32 mouse cellular contexts compared by ENCODE assay signal in the genomic region with DNA sequence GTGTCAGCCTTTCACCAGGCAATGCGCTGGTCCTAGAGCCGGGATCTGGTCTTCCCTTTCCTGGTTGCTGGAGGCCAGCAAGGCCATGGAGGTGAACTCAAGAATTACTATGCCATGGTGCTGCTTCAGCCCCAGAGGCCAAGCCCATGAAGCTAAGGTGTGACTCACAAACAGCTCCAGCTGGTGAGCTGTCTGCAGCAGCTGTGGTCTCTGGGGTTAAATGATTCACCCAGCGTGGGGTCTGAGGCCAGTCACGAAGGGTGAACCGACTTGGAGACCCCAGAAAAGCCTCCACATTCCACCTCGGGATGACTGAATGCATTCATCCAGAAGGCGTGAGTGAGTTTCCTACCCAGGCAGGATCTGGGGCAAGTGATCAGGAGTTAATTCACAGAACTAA. TPM values are rescaled to one million over a fixed set of nuclear protein-coding genes. Genes with fewer than 3 reads are reported as not detected.
DNase-seq lines count a peak whose midpoint lies in the region; ATAC-seq and TF ChIP-seq lines count a peak whose summit lies in the region.
"Had no signal": no experiment of that assay in that cellular context is flagged by ENCODE, and none has a peak within 500 bp of the region (broad histone marks: within the 10 kb centered on the region; RNA-seq: fewer than 3 reads in every experiment).

No protein-coding gene starts in this region.

- H3K4me3 ChIP-seq in embryonic fibroblast, embryonic 13.5 days (ENCODE audit: insufficient read depth, low read length), result no peak overlapping the region
- H3K4me3 ChIP-seq in forebrain, embryonic 13.5 days, result no peak overlapping the region
- H3K4me3 ChIP-seq: embryonic facial prominence, embryonic 12.5 days; embryonic facial prominence, embryonic 15.5 days; erythroblast, embryonic 14.5 days; forebrain, embryonic 12.5 days; hindbrain, embryonic 10.5 days had no signal

- H3K27ac ChIP-seq in embryonic fibroblast, embryonic 13.5 days (ENCODE audit: insufficient read depth, low read length), result peak overlapping the region; percentile 60
- H3K27ac ChIP-seq in forebrain, embryonic 13.5 days, result no peak overlapping the region
- H3K27ac ChIP-seq: embryonic facial prominence, embryonic 12.5 days; embryonic facial prominence, embryonic 15.5 days; forebrain, embryonic 12.5 days; hindbrain, embryonic 10.5 days; hindbrain, embryonic 14.5 days; hindbrain, postnatal 0 days had no signal

- peak; percentile 74 for DNase-seq in 3134 (ENCODE audit: extremely low read depth, insufficient read length, low spot score)
- DNase-seq in 3T3-L1 (ENCODE audit: low read depth, low spot score), result peak; percentile 80
- DNase-seq in NIH3T3 (ENCODE audit: low read depth), result peak; percentile 76
- DNase-seq in heart, adult 11 months, result no peak
- DNase-seq in heart, postnatal 14 days, result no peak
- DNase-seq: adrenal gland, adult 8-10 months; adrenal gland, postnatal 25 days; B cell, adult 2 months; cerebellum, adult 11-12 months; cerebellum, adult 8-10 months; cerebellum, postnatal 10 days; gastrocnemius, postnatal 10 days; gastrocnemius, postnatal 36 days; heart, postnatal 36 days had no signal

- WGBS in forebrain, embryonic 13.5 days, result 81% methylated on average over 7 of the region's 7 CpGs

- ATAC-seq in megakaryocyte-erythroid progenitor cell, adult 5-6 weeks (replicated peaks; ENCODE audit: low FRiP score, low TSS enrichment, poor library complexity, severe bottlenecking), result no peak
- ATAC-seq in forebrain, embryonic 13.5 days, result no peak
- ATAC-seq: activated CD4-positive, CD25-positive, alpha-beta regulatory T cell, adult 4 months; CD4-positive, CD25-positive, alpha-beta regulatory T cell, adult 4 months; forebrain, embryonic 16.5 days; hindbrain, postnatal 0 days; inflammation-experienced regulatory T-cells, adult 6 months had no signal

- no peak for TF ChIP-seq POLR2A in embryonic fibroblast, embryonic 13.5 days (IDR thresholded peaks at IDR 0.05; ENCODE audit: low read depth, low read length)

- intact Hi-C loops in heart, postnatal 14 days (cut with DNase I), result no loop called here

- H3K36me3 ChIP-seq in forebrain, embryonic 13.5 days (ENCODE audit: poor library complexity, severe bottlenecking), result peaks cover 66% of the 10 kb centered on the region

- H3K9ac ChIP-seq in forebrain, embryonic 13.5 days, result no peak overlapping the region
- H3K9ac ChIP-seq: embryonic facial prominence, embryonic 12.5 days; embryonic facial prominence, embryonic 15.5 days; forebrain, embryonic 12.5 days; hindbrain, embryonic 14.5 days had no signal

- H3K4me2 ChIP-seq in forebrain, embryonic 13.5 days, result no peak overlapping the region
- H3K4me2 ChIP-seq: embryonic facial prominence, embryonic 12.5 days; embryonic facial prominence, embryonic 15.5 days; forebrain, embryonic 12.5 days; heart, embryonic 11.5 days; hindbrain, embryonic 14.5 days had no signal

- peaks cover 14% of the 10 kb centered on the region for H3K4me1 ChIP-seq in embryonic fibroblast, embryonic 13.5 days (ENCODE audit: control insufficient read depth, insufficient read depth, low read length)
- H3K4me1 ChIP-seq in forebrain, embryonic 13.5 days, result no peaks in the 10 kb centered on the region
- H3K4me1 ChIP-seq: embryonic facial prominence, embryonic 12.5 days; embryonic facial prominence, embryonic 15.5 days; forebrain, embryonic 12.5 days; hindbrain, embryonic 10.5 days had no signal

- TF ChIP-seq CTCF in embryonic fibroblast, embryonic 13.5 days (IDR thresholded peaks at IDR 0.05; ENCODE audit: borderline replicate concordance, insufficient read depth, low read length), result no peak

- H3K27me3 ChIP-seq in forebrain, embryonic 13.5 days, result no peaks in the 10 kb centered on the region
- H3K27me3 ChIP-seq: embryonic facial prominence, embryonic 12.5 days; embryonic facial prominence, embryonic 15.5 days; forebrain, embryonic 12.5 days had no signal

- no peaks in the 10 kb centered on the region for H3K9me3 ChIP-seq in forebrain, embryonic 13.5 days (replicated peaks)
- H3K9me3 ChIP-seq: embryonic facial prominence, embryonic 12.5 days; embryonic facial prominence, embryonic 15.5 days; forebrain, embryonic 12.5 days; hindbrain, embryonic 10.5 days had no signal

RNA-seq across cellular contexts. Expression of a gene that starts 15.5 kb away (rescaled TPM):
- polyA plus RNA-seq in embryonic fibroblast, embryonic 13.5 days (2011; ENCODE audit: insufficient read length, low read depth, missing spikeins), result not detected in 2 replicates
- total RNA-seq in heart, postnatal 14 days (2021), result not detected
- not detected in 2 replicates for total RNA-seq in megakaryocyte-erythroid progenitor cell, adult 5-6 weeks (2014; fragmentation: Nextera tagmentation)
- total RNA-seq in megakaryocyte-erythroid progenitor cell, adult 5-6 weeks (2017), result not detected in 2 replicates
- 0.35 and 0.54 TPM in 2 replicates for polyA plus RNA-seq in forebrain, embryonic 13.5 days (2015; fragmentation: Nextera tagmentation; extraction: Ambion mirVana)
- total RNA-seq: gastrocnemius, adult 18-20 months; gastrocnemius, postnatal 10 days; gastrocnemius, postnatal 36 days; granulocyte monocyte progenitor cell, adult 5-6 weeks; heart, adult 8-10 months; heart, postnatal 36 days; hindbrain, postnatal 0 days had no signal
- polyA plus RNA-seq: activated CD4-positive, CD25-positive, alpha-beta regulatory T cell, adult 4 months; CD4-positive, CD25-positive, alpha-beta regulatory T cell, adult 4 months; erythroblast, embryonic 14.5 days; inflammation-experienced regulatory T-cells, adult 6 months had no signal

RNA-seq across cellular contexts. Expression of a gene that starts 23.4 kb away (rescaled TPM):
- 131 and 133 TPM in 2 replicates for polyA plus RNA-seq in embryonic fibroblast, embryonic 13.5 days (2011; ENCODE audit: insufficient read length, low read depth, missing spikeins)
- 10 to 100 TPM; 54.3 to 69.8 TPM for total RNA-seq in heart, postnatal 14 days (2021)
- total RNA-seq in megakaryocyte-erythroid progenitor cell, adult 5-6 weeks (2014; fragmentation: Nextera tagmentation), result 234 and 280 TPM in 2 replicates
- 50.6 and 110 TPM in 2 replicates for total RNA-seq in megakaryocyte-erythroid progenitor cell, adult 5-6 weeks (2017)
- polyA plus RNA-seq in forebrain, embryonic 13.5 days (2015; fragmentation: Nextera tagmentation; extraction: Ambion mirVana), result 164 and 171 TPM in 2 replicates

RNA-seq across cellular contexts. Expression of a gene that starts 30.9 kb away (rescaled TPM):
- polyA plus RNA-seq in embryonic fibroblast, embryonic 13.5 days (2011; ENCODE audit: insufficient read length, low read depth, missing spikeins), result 35.2 and 46.7 TPM in 2 replicates
- 10 to 100 TPM; 19.1 to 19.3 TPM for total RNA-seq in heart, postnatal 14 days (2021)
- 9.0 and 9.9 TPM in 2 replicates for total RNA-seq in megakaryocyte-erythroid progenitor cell, adult 5-6 weeks (2014; fragmentation: Nextera tagmentation)
- 4.4 and 10.3 TPM in 2 replicates for total RNA-seq in megakaryocyte-erythroid progenitor cell, adult 5-6 weeks (2017)
- polyA plus RNA-seq in forebrain, embryonic 13.5 days (2015; fragmentation: Nextera tagmentation; extraction: Ambion mirVana), result 19.4 and 20.3 TPM in 2 replicates

Comparison
In these comparisons a context has a peak if more than half of its experiments do, and no peak if none do; other contexts are left out.
1. DNase-seq: peak in 3134 (single experiment), 3T3-L1 (single experiment) and NIH3T3 (single experiment); none in heart, adult 11 months (single experiment) and heart, postnatal 14 days (0 of 2).